Mouse (Mus musculus) layer of hippocampus, adult 18-20 months (tissue): ENCODE measurements at regions not wholly inside any gene's neighbourhood (a gene's known extent, or its start where the extent isn't known, plus 50 kb on each side); places are given as distances from the start of the nearest gene placed in this dataset.
A peak's percentile ranks its signal among the peaks of the same experiment; 100 is the strongest.
"Not testable (repeated sequence)": the region's sequence is repeated elsewhere in the genome, so short reads cannot be mapped to it uniquely, and the experiment has no call there.

Source experiments
- DNase-seq, 2 experiments: peaks; one replicate each; pipeline ENCODE4 v3.0.0; 2022; ENCODE audit warnings: low spot score in 2 of 2

DNA sequence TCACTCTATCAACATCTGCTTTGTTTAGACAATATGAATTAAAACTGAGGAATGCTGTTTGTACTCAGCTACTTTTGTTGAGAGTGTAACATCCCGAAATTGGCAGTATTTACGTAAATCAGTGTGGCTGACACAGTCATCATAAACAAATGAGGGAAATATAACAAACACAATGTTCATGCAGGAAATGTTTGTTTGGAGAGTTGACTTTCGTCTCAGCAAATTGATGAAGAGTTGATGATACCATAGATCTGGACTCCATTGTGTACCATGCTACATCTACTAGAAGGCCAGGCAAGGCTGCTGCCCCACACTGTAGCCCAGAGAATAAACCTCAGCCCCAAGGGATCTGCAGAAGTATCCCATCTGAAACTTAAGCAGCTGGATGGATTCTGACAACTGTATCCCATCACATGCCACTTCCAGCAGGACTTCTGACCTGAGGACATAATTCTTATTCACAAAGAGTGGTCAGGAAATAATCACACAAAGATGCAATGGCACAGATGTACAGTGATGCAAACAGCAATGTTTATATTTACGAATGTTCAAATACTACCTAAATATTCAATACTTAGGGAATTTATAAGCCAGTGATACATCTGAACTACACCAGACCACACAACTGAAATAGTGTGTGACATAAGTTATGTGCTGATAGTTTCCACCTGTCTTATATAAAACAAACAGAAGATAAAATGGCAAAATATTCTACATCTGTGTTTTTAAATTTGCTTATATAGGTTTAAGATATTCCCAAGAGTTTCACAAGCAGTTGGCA lies 51.3 kb downstream of the Gm21897 start:
- DNase-seq, result no peak

DNA sequence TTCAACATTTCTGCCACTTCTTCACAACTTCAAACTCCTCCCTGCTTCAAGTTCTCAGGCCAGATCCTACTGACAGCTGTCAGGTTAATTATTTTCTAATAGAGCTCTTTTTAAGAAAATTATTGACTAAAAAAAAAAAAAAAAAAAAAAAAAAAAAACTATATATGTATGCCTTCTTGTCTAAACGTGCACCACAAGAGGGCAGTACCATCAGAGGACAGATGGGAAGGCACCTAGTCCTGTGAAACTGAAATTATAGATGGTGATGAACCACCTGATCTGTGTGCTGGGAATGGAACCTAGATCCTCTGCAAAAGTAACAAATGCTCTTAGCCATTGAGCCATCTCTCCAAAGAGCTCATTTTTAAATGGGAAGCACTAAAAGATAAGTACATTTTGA lies 55.6 kb downstream of the Gm21897 start:
- DNase-seq, result no peak

DNA sequence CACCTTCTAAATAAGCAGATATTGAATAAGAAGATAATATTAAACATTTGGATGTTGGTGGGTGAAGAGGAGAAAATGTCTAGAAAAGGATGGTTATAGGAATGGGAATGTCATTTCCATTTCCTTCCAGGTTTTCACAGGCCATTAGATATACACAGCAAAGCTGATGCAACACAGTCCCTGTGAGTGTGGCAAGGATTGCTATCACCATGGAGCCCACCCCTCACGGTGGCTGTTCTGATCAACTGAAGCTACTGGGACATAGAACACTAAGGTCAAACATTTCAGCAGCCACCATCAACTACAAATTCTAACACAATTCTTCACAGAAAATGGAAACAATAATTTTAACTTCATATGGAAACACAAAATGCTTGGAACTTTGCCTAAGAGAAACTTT lies 56.7 kb downstream of the Gm21897 start:
- no peak for DNase-seq

GRCm38 (mm10) chr16:15385557-15386240 lies 68.4 kb downstream of the Gm21897 start:
- no peak for DNase-seq

- peak; percentile 41 to 74 for DNase-seq
These were observed 69.0 kb downstream of the Gm21897 start for GRCm38 (mm10) chr16:15386241-15386574.

DNA sequence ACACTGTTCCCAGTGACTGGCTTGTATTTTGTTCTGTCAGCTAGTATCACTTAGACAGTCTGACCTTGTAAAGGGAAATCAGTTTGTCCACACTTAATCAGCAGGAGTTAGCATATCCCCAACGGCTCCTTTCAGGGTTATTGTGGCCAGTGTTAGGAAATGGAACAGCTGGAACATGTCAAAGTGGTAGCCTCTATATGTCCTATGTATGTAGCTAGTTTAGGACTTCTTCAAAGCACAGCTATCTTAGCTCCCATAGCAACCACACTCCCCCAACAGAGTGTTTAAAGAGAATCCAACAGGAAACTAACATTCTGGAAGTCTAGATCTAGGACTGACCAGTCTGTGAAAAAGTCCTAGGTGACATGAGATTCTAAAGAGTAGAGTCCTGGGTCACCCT lies 72.6 kb downstream of the Gm21897 start:
- no peak for DNase-seq

- no peak for DNase-seq
These were observed 113.1 kb downstream of the Gm21897 start for GRCm38 (mm10) chr16:15430352-15430751.

DNA sequence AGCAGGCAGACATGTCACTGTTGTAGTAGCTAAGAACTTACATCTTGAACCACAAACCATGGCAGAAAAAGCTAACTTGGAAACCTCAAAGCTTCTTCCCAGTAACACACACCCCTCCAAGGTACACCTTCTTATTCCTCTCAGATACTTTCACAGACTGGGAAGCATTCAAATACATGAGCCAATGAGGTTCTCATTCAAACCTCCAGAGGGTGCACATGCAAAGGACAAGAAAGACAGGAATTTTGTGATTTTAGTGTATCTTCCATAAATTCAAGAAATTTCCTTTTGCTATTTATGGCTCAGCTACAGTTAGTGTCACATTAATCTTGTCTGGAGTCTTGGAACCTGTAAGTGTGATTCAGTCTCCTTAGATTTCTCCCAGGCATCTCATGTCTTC lies 115.4 kb downstream of the Gm21897 start:
- no peak for DNase-seq

- not testable (repeated sequence) for DNase-seq
These were observed 145.6 kb downstream of the Gm21897 start for GRCm38 (mm10) chr16:15462856-15463255.

GRCm38 (mm10) chr16:15473875-15474274 lies 156.6 kb downstream of the Gm21897 start:
- no peak for DNase-seq

GRCm38 (mm10) chr16:15478876-15479275 lies 161.6 kb downstream of the Gm21897 start:
- no peak for DNase-seq

DNA sequence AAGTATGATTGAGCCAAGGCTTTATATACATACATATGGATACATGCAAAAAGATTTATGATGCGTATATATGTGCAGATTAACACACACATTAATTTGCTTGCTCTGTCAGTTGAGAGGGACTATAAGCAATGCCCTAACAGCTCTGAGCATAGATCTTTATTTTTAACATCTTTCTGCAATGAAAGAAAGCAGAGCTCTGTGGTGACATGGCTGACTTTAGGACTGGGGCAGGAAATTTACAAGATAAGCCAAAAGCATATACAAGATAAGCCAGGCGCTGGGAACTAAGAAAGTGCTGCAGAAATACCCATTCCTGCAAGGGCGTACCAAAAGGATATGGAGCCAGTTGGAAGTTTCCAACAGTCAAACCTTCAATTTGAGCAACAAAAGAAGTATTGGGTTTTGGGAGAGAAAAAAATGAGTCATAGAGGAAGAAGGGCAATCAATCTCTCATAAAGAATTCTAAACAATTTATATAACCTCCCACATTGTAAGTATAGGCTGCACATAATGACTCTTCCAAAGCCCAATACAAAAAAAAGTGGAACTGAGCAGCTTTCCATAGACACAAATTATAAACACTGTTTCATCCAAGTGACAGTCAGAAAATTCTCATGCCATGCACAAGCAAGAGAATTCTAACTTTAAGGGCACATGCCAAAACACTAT lies 174.2 kb downstream of the Gm21897 start:
- DNase-seq, result no peak

DNA sequence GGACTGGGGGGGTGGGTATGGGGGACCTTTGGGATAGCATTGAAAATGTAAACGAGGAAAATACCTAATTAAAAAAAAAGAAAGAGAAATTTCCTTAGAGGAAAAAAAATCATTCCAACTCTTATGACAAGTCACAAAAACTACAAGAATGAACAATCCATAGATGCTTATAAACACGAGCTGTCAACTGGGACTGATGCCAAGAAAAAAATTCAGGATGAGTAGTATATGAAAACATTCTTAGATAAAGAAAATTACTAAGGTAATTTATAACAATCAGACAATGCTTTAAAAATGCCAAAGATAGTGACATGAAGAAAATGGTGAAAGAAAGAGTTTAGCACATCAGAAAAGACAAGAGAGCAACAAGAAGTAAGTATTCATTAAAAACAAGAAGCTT lies 176.0 kb downstream of the Gm21897 start:
- no peak for DNase-seq
